Mouse (Mus musculus): ENCODE measurements around the gene Zfp579.

The Zfp579 gene

DNA sequence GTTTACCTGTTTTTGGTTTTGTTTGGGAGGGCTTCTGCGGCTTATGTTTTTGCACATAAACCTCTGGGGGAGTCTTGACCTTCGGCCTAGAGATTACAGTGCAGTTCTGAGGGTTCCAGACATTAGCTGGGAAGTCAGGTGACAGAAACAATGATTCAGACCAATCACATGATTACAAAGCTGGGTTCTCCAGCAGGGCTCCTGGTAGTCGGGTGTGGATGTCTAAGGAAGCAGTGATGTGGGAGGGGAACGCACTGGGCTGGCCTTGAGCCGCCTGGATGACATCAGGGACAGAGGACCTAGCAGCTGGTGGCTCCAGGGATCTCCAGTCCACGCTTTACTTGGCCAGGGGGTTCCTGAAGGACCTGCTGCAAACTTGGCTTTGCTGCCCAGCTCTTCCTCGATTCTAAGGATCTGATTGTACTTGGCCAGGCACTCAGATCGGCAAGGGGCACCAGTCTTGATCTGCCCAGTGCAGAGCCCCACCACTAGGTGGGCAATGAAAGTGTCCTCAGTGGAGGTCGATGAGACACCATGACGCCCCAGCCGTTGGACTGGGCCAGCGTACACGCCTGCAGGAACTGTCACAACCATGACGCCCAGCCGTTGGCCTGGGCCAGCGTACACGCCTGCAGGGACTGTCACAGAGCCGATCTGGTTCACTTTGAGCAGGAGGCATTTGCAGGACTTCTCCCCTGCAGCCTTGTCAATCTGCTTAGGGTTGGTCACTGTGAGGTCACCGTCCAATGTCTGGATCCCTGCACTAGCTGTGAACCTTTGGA lies 45.2 kb downstream of the Zfp579 start:
- peak; percentile 58 for DNase-seq

- DNase-seq, result no peak
Measured at GRCm38 (mm10) chr7:4948386-4948785, 47.6 kb downstream of the Zfp579 start.

DNA sequence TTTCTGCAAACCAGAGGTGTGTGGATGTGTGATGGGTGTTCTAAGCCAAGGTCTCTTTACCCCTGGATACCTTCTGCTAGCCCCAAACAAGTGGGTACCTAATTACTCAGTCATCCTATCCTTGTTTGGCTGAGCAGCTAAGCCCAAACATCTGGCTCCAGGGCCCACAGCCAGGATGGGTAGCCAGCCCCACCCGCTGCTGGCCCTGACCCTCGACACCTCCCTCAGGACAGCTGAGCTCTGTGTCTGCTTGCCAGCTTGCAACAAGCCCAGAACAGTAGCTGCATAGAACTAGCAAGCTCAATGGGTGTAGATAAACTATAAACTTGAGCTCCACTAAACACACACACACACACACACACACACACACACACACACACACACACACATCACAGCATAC lies 48.1 kb downstream of the Zfp579 start:
- DNase-seq, result peak; percentile 53

- peak; percentile 98 for DNase-seq
Measured at GRCm38 (mm10) chr7:4943223-4943815, 52.6 kb downstream of the Zfp579 start.

DNA sequence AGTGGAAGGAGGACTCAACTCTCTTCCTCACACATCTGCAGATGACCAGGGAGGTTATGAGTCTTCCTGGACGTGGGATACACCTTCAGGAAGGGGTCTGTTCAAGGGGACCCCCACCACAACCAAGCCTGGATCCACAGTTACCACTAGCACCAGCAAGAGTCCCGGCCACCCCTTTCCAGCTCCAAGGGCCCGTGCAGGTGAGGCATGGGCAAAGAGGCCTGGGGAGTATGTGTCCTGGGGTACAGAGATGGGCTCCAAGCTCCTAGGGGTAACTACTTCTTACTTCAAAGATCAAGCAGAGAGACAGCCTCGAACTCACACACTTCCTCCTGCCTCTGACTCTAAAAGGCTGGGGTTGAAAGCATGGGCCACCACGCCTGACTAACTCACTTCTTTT lies 53.3 kb downstream of the Zfp579 start:
- no peak for DNase-seq

DNA sequence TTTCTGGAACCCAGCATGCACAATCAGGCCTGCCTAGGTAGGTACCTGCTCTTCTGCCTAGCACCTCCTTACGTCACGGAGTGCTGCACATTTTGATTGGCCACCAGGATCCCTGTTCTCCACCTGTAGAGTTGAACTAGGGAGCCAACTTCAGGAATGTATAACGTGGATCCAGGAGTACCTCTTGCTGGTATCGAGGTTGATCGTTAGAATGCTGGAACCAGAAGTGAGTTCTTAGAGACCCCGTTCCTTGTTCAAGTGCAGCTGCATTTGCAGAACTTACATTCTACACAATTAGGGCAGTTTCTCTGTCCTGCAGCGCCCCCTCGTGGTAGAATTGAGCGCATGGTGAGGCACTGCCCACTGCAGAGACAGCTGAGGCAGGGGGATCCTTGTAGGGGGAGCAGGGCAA lies 55.9 kb downstream of the Zfp579 start:
- DNase-seq, result peak; percentile 92

DNA sequence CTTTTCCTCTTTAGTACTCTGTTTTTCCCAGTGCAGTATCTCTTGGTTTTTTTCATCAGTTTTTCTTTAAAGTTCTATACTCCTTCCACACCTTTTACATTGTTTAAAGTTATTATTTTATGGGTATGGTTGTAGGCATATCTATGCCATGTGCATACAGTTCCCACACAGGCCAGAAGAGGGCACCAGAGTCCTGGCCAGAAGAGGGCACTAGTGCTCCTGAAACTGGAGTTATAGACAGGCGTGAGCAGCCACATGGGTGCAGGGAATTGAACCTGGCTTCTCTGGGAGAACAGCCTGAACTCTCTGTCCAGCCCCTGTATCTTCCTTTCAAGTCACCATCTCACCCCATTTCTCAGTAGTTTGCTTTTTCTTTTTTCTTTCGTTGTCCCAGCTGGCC lies 57.5 kb downstream of the Zfp579 start:
- peak; percentile 84 for DNase-seq

GRCm38 (mm10) chr7:4937392-4937791 lies 58.6 kb downstream of the Zfp579 start:
- no peak for DNase-seq

GRCm38 (mm10) chr7:4936832-4937231 lies 59.1 kb downstream of the Zfp579 start:
- DNase-seq, result no peak

- DNase-seq, result no peak
Measured at GRCm38 (mm10) chr7:4934160-4934914, 61.6 kb downstream of the Zfp579 start.

Data from lung, postnatal 36 days (tissue).